Mouse (Mus musculus): ENCODE measurements around the gene St3gal2. TPM values are rescaled to one million over a fixed set of nuclear protein-coding genes. Genes with fewer than 3 reads are reported as not detected.
A peak's percentile ranks its signal among the peaks of the same experiment; 100 is the strongest.
"Not testable (repeated sequence)": the region's sequence is repeated elsewhere in the genome, so short reads cannot be mapped to it uniquely, and the experiment has no call there.

Gene St3gal2
- polyA plus RNA-seq, 1 experiment from 2014 or later = 28.0 TPM

- ATAC-seq (replicated peaks) = no peak
- no peak overlapping the region for H3K27ac ChIP-seq
- H3K9ac ChIP-seq = no peak overlapping the region
- WGBS = 91% methylated on average over 8 of the region's 8 CpGs
- H3K4me2 ChIP-seq = no peak overlapping the region
- no peaks in the 10 kb centered on the region for H3K9me3 ChIP-seq
- H3K4me3 ChIP-seq = no peak overlapping the region
- peaks cover 76% of the 10 kb centered on the region for H3K36me3 ChIP-seq (replicated peaks)
- H3K27me3 ChIP-seq (replicated peaks) = no peaks in the 10 kb centered on the region
- no peaks in the 10 kb centered on the region for H3K4me1 ChIP-seq
Observed at GRCm38 (mm10) chr8:110987805-110988744, 68.4 kb downstream of the St3gal2 start.

GRCm38 (mm10) chr8:110990017-110990416 lies 70.3 kb downstream of the St3gal2 start:
- Histone ChIP-seq H3K27me3 (replicated peaks) (no peaks in the 10 kb centered on the region), H3K4me2 (no peak overlapping the region), H3K9me3 (no peaks in the 10 kb centered on the region), H3K4me3 (no peak overlapping the region), H3K27ac (no peak overlapping the region), H3K36me3 (replicated peaks) (peaks cover 58% of the 10 kb centered on the region), H3K9ac (no peak overlapping the region), H3K4me1 (no peaks in the 10 kb centered on the region)
- ATAC-seq (replicated peaks) = no peak
- 94% methylated on average over 9 of the region's 9 CpGs for WGBS

- Histone ChIP-seq H3K4me3 (peak overlapping the region; percentile 88), H3K4me1 (peaks cover 15% of the 10 kb centered on the region), H3K4me2 (peak overlapping the region; percentile 81), H3K9ac (peak overlapping the region; percentile 63), H3K27me3 (replicated peaks) (no peaks in the 10 kb centered on the region), H3K9me3 (no peaks in the 10 kb centered on the region), H3K27ac (peak overlapping the region; percentile 79), H3K36me3 (replicated peaks) (peaks cover 8% of the 10 kb centered on the region)
- 34% methylated on average over 16 of the region's 16 CpGs for WGBS
- ATAC-seq (replicated peaks) = no peak
Observed at GRCm38 (mm10) chr8:110996641-110997430, 77.1 kb downstream of the St3gal2 start.

GRCm38 (mm10) chr8:110997547-110998531 lies 78.1 kb downstream of the St3gal2 start, which contains the start of gene Ddx19a:
Gene Ddx19a, minus strand, starts transcription at chr8:110997800.
- Histone ChIP-seq H3K4me2 (peak within 1 kb of the TSS; percentile 81), H3K9me3 (no peaks in the 10 kb centered on the region), H3K36me3 (replicated peaks) (no peaks in the 10 kb centered on the region), H3K4me1 (peaks cover 15% of the 10 kb centered on the region), H3K9ac (peak within 1 kb of the TSS; percentile 63), H3K27me3 (replicated peaks) (no peaks in the 10 kb centered on the region), H3K27ac (peak within 1 kb of the TSS; percentile 79), H3K4me3 (peak within 1 kb of the TSS; percentile 88)
- WGBS = 2% methylated on average over 58 of the region's 58 CpGs
- peak; percentile 98 for ATAC-seq (replicated peaks)

- H3K4me2 ChIP-seq; H3K9ac ChIP-seq; H3K4me3 ChIP-seq; ATAC-seq (replicated peaks); H3K4me1 ChIP-seq; H3K27me3 ChIP-seq (replicated peaks); H3K27ac ChIP-seq; H3K9me3 ChIP-seq: not testable (repeated sequence)
- 92% methylated on average over 9 of the region's 10 CpGs for WGBS
- H3K36me3 ChIP-seq (replicated peaks) = peaks cover 45% of the 10 kb centered on the region
Observed at GRCm38 (mm10) chr8:111010230-111010991, 90.7 kb downstream of the St3gal2 start.

Small RNA genes within 50 kb of the gene (microRNA-seq; reads per million reads assigned to microRNA genes)
- 0.74 reads per million for gene Mir3473d

Other genes with a start within 250 kb of the St3gal2 start
- gene Mtss1l, start 198.4 kb upstream of the St3gal2 start, polyA plus RNA-seq (2015; fragmentation: Nextera tagmentation; extraction: Ambion mirVana) = 45.7 and 50.0 TPM in 2 replicates
- 6.9 and 8.2 TPM in 2 replicates for gene Il34, start 114.0 kb upstream of the St3gal2 start, polyA plus RNA-seq (2015; fragmentation: Nextera tagmentation; extraction: Ambion mirVana)
- 74.9 and 77.1 TPM in 2 replicates for gene Cog4, start 73.3 kb upstream of the St3gal2 start, polyA plus RNA-seq (2015; fragmentation: Nextera tagmentation; extraction: Ambion mirVana)
- gene Sf3b3, start 73.1 kb upstream of the St3gal2 start, polyA plus RNA-seq (2015; fragmentation: Nextera tagmentation; extraction: Ambion mirVana) = 99.3 and 101 TPM in 2 replicates
- gene Fuk, start 17.4 kb upstream of the St3gal2 start, polyA plus RNA-seq (2015; fragmentation: Nextera tagmentation; extraction: Ambion mirVana) = 7.3 and 8.0 TPM in 2 replicates
- 12.1 and 12.8 TPM in 2 replicates for gene Ddx19a, start 77.9 kb downstream of the St3gal2 start, polyA plus RNA-seq (2015; fragmentation: Nextera tagmentation; extraction: Ambion mirVana)
- 7.9 and 8.0 TPM in 2 replicates for gene Ddx19b, start 111.8 kb downstream of the St3gal2 start, polyA plus RNA-seq (2015; fragmentation: Nextera tagmentation; extraction: Ambion mirVana)
- gene Aars, start 113.2 kb downstream of the St3gal2 start, polyA plus RNA-seq (2015; fragmentation: Nextera tagmentation; extraction: Ambion mirVana) = 86.1 and 91.0 TPM in 2 replicates
- not detected in 2 replicates for gene Exosc6, start 136.4 kb downstream of the St3gal2 start, polyA plus RNA-seq (2015; fragmentation: Nextera tagmentation; extraction: Ambion mirVana)
- gene Clec18a, start 172.5 kb downstream of the St3gal2 start, polyA plus RNA-seq (2015; fragmentation: Nextera tagmentation; extraction: Ambion mirVana) = 0.53 and 0.93 TPM in 2 replicates
- 10.4 and 10.8 TPM in 2 replicates for gene Pdpr, start 174.7 kb downstream of the St3gal2 start, polyA plus RNA-seq (2015; fragmentation: Nextera tagmentation; extraction: Ambion mirVana)

All from midbrain, embryonic 15.5 days (tissue).